Mouse (Mus musculus) embryonic facial prominence, embryonic 11.5 days (tissue): ENCODE results near the gene Rap2c. TPM values are rescaled to one million over a fixed set of nuclear protein-coding genes. Genes with fewer than 3 reads are reported as not detected.

Experiments
- ATAC-seq: fragments of 200-750 bp; cut with Nextera tagmentation; replicated peaks from 2 replicates; pipeline ENCODE4 v1.8.0; 2017; ENCODE audit warnings: low read depth; ENCODE audit not compliant: insufficient number of reproducible peaks, low FRiP score, low TSS enrichment
- DNase-seq: peaks from one replicate; pipeline ENCODE4 v3.0.0-alpha.2; 2015; ENCODE audit warnings: low spot score
- H3K27ac ChIP-seq: fragments of 300-500 bp; sonication (generic); replicated peaks from 2 replicates; pipeline ENCODE4 v1.5.1; 2014; ENCODE audit warnings: mild to moderate bottlenecking, low read depth, low read length, control low read depth
- H3K27me3 ChIP-seq: fragments of 300-500 bp; sonication (generic); 2 replicates; pipeline ENCODE4 v1.6.1; 2014; ENCODE audit warnings: mild to moderate bottlenecking, low read length, moderate library complexity, mixed read lengths; ENCODE audit not compliant: control insufficient read depth, insufficient read depth
- H3K36me3 ChIP-seq: fragments of 300-500 bp; sonication (generic); replicated peaks from 2 replicates; pipeline ENCODE4 v1.6.1; 2014; ENCODE audit warnings: low read depth, mild to moderate bottlenecking, low read length, moderate library complexity, mixed read lengths; ENCODE audit not compliant: control insufficient read depth, insufficient read depth
- H3K4me1 ChIP-seq: fragments of 300-500 bp; sonication (generic); 2 replicates; pipeline ENCODE4 v1.6.1; 2014; ENCODE audit warnings: low read length, mixed read lengths; ENCODE audit not compliant: control insufficient read depth, insufficient read depth
- H3K4me2 ChIP-seq: fragments of 300-500 bp; sonication (generic); 2 replicates; pipeline ENCODE4 v1.6.1; 2014; ENCODE audit warnings: low read depth, mild to moderate bottlenecking, control low read depth, low read length, moderate library complexity
- H3K4me3 ChIP-seq: fragments of 300-500 bp; sonication (generic); 2 replicates; pipeline ENCODE4 v1.5.1; 2014; ENCODE audit warnings: low read depth, low read length, control low read depth
- H3K9ac ChIP-seq: fragments of 300-500 bp; sonication (generic); replicated peaks from 2 replicates; pipeline ENCODE4 v1.6.1; 2014; ENCODE audit warnings: mild to moderate bottlenecking, control low read depth, low read length
- H3K9me3 ChIP-seq: fragments of 300-500 bp; sonication (generic); replicated peaks from 2 replicates; pipeline ENCODE4 v1.6.1; 2016; ENCODE audit warnings: mild to moderate bottlenecking, low read length, inconsistent platforms, mixed read lengths; ENCODE audit not compliant: control insufficient read depth
- WGBS: fragments of 180-500 bp; shearing (Covaris S2); extraction: QIAGEN DNeasy Blood & Tissue Kit; methylation state at CpG from one replicate; pipeline ENCODE4 v1.1.7; 2014; 5-methylcytosine and 5-hydroxymethylcytosine counted together
- polyA plus RNA-seq: library from polyadenylated mRNA; unstranded; fragments of >200 nt; fragmentation: Nextera tagmentation; extraction: Ambion mirVana; gene quantifications from 2 replicates; pipeline ENCODE4 v1.2.1, GENCODE M21; 2014

Rap2c gene
- polyA plus RNA-seq, 1 experiment from 2014 or later, result 51.8 TPM

- DNase-seq, result no peak
- 70% methylated on average over 2 of the region's 2 CpGs for WGBS
Measured at GRCm38 (mm10) chrX:50995310-50995709, 22.5 kb downstream of the Rap2c start.

GRCm38 (mm10) chrX:50991324-50991723 is 26.5 kb downstream of the Rap2c start:
- Histone ChIP-seq H3K9me3 (no peaks in the 10 kb centered on the region), H3K27ac (no peak overlapping the region), H3K4me1 (no peaks in the 10 kb centered on the region), H3K9ac (no peak overlapping the region), H3K36me3 (no peaks in the 10 kb centered on the region), H3K4me3 (no peak overlapping the region), H3K27me3 (no peaks in the 10 kb centered on the region), H3K4me2 (no peak overlapping the region)
- 81% methylated on average over 5 of the region's 5 CpGs for WGBS
- DNase-seq (no peak), ATAC-seq (no peak)

More at GRCm38 (mm10) chrX:50995310-50995709, 22.5 kb downstream of the Rap2c start:
- H3K9ac ChIP-seq, result no peak overlapping the region
- no peak overlapping the region for H3K4me2 ChIP-seq
- H3K4me3 ChIP-seq, result no peak overlapping the region
- no peaks in the 10 kb centered on the region for H3K27me3 ChIP-seq
- ATAC-seq, result no peak
- no peaks in the 10 kb centered on the region for H3K4me1 ChIP-seq
- no peaks in the 10 kb centered on the region for H3K36me3 ChIP-seq
- no peaks in the 10 kb centered on the region for H3K9me3 ChIP-seq
- H3K27ac ChIP-seq, result no peak overlapping the region

GRCm38 (mm10) chrX:50989940-50990339 is 27.9 kb downstream of the Rap2c start:
- Histone ChIP-seq H3K36me3 (no peaks in the 10 kb centered on the region), H3K27ac (no peak overlapping the region), H3K27me3 (no peaks in the 10 kb centered on the region), H3K9ac (no peak overlapping the region), H3K4me1 (no peaks in the 10 kb centered on the region), H3K9me3 (no peaks in the 10 kb centered on the region), H3K4me2 (no peak overlapping the region), H3K4me3 (no peak overlapping the region)
- 88% methylated on average over 6 of the region's 6 CpGs for WGBS
- no peak for ATAC-seq
- no peak for DNase-seq

- Histone ChIP-seq H3K4me2 (no peak overlapping the region), H3K9me3 (no peaks in the 10 kb centered on the region), H3K36me3 (no peaks in the 10 kb centered on the region), H3K4me1 (no peaks in the 10 kb centered on the region), H3K27ac (no peak overlapping the region), H3K9ac (no peak overlapping the region), H3K4me3 (no peak overlapping the region), H3K27me3 (no peaks in the 10 kb centered on the region)
- no peak for ATAC-seq
- 47% methylated on average over 1 of the region's 1 CpGs for WGBS
- DNase-seq, result no peak
Measured at GRCm38 (mm10) chrX:50988581-50988980, 29.2 kb downstream of the Rap2c start.

- no peaks in the 10 kb centered on the region for H3K27me3 ChIP-seq
- no peaks in the 10 kb centered on the region for H3K36me3 ChIP-seq
- H3K9ac ChIP-seq, result no peak overlapping the region
- no peaks in the 10 kb centered on the region for H3K4me1 ChIP-seq
- 83% methylated on average over 2 of the region's 2 CpGs for WGBS
- H3K4me3 ChIP-seq, result no peak overlapping the region
- no peak overlapping the region for H3K4me2 ChIP-seq
- DNase-seq (no peak), ATAC-seq (no peak)
- H3K27ac ChIP-seq, result no peak overlapping the region
- H3K9me3 ChIP-seq, result no peaks in the 10 kb centered on the region
Measured at GRCm38 (mm10) chrX:50978428-50978827, 39.4 kb downstream of the Rap2c start.

GRCm38 (mm10) chrX:50972145-50972544 is 45.7 kb downstream of the Rap2c start:
- Histone ChIP-seq H3K27me3 (no peaks in the 10 kb centered on the region), H3K27ac (no peak overlapping the region), H3K4me2 (no peak overlapping the region), H3K36me3 (no peaks in the 10 kb centered on the region), H3K4me1 (no peaks in the 10 kb centered on the region), H3K9me3 (no peaks in the 10 kb centered on the region), H3K9ac (no peak overlapping the region), H3K4me3 (no peak overlapping the region)
- WGBS, result 91% methylated on average over 4 of the region's 4 CpGs
- ATAC-seq, result no peak
- no peak for DNase-seq

- 85% methylated on average over 5 of the region's 5 CpGs for WGBS
- H3K4me2 ChIP-seq, result no peak overlapping the region
Measured at GRCm38 (mm10) chrX:50969907-50970306, 47.9 kb downstream of the Rap2c start.

GRCm38 (mm10) chrX:50968157-50968932 is 49.5 kb downstream of the Rap2c start:
- H3K4me3 ChIP-seq, result no peak overlapping the region
- H3K9ac ChIP-seq, result no peak overlapping the region
- H3K36me3 ChIP-seq, result no peaks in the 10 kb centered on the region
- no peaks in the 10 kb centered on the region for H3K27me3 ChIP-seq
- H3K27ac ChIP-seq, result no peak overlapping the region
- DNase-seq (peak; percentile 9), ATAC-seq (no peak)
- WGBS, result 50% methylated on average over 10 of the region's 10 CpGs
- H3K9me3 ChIP-seq, result no peaks in the 10 kb centered on the region
- H3K4me2 ChIP-seq, result no peak overlapping the region
- H3K4me1 ChIP-seq, result no peaks in the 10 kb centered on the region

More at GRCm38 (mm10) chrX:50969907-50970306, 47.9 kb downstream of the Rap2c start:
- Histone ChIP-seq H3K27ac (no peak overlapping the region), H3K4me1 (no peaks in the 10 kb centered on the region), H3K4me3 (no peak overlapping the region), H3K9me3 (no peaks in the 10 kb centered on the region), H3K27me3 (no peaks in the 10 kb centered on the region), H3K9ac (no peak overlapping the region), H3K36me3 (no peaks in the 10 kb centered on the region)
- no peak for DNase-seq
- no peak for ATAC-seq
